Mouse (Mus musculus) heart, embryonic 14.5 days (tissue): ENCODE results near the gene Gm28308. TPM values are rescaled to one million over a fixed set of nuclear protein-coding genes. Genes with fewer than 3 reads are reported as not detected.

Source experiments
- ATAC-seq: fragments of 200-750 bp; cut with Nextera tagmentation; 2 replicates; pipeline ENCODE4 v1.8.0; 2017; ENCODE audit warnings: low read depth, moderate TSS enrichment; ENCODE audit not compliant: insufficient number of reproducible peaks, insufficient read depth, low FRiP score
- H3K27ac ChIP-seq, 2 experiments: fragments of 200-500 bp in 1 of 2; fragments of 300-500 bp in 1 of 2; sonication (generic) in 1 of 2; replicated peaks in 1 of 2; 2 replicates each; pipeline ENCODE4 v1.5.1; 2012 to 2014; ENCODE audit warnings: low read depth in 2 of 2, low read length in 2 of 2, control low read depth in 1 of 2, mild to moderate bottlenecking in 1 of 2, mixed read lengths in 1 of 2; ENCODE audit not compliant: control insufficient read depth in 1 of 2, insufficient read depth in 1 of 2
- H3K27me3 ChIP-seq: fragments of 300-500 bp; sonication (generic); 2 replicates; pipeline ENCODE4 v1.6.1; 2014; ENCODE audit warnings: mild to moderate bottlenecking, low read length, control low read depth; ENCODE audit not compliant: control insufficient read depth, insufficient read depth
- H3K36me3 ChIP-seq: fragments of 300-500 bp; sonication (generic); 2 replicates; pipeline ENCODE4 v1.6.1; 2014; ENCODE audit warnings: mild to moderate bottlenecking, control low read depth, low read length, mixed read lengths; ENCODE audit not compliant: control insufficient read depth, insufficient read depth
- H3K4me1 ChIP-seq, 2 experiments: fragments of 200-500 bp in 1 of 2; fragments of 300-500 bp in 1 of 2; sonication (generic) in 1 of 2; 2 replicates each; pipeline ENCODE4 v1.6.1; 2012 to 2014; ENCODE audit warnings: low read length in 2 of 2, control low read depth in 1 of 2, mixed read lengths in 1 of 2; ENCODE audit not compliant: control insufficient read depth in 2 of 2, insufficient read depth in 2 of 2
- H3K4me2 ChIP-seq: fragments of 300-500 bp; sonication (generic); 2 replicates; pipeline ENCODE4 v1.6.1; 2014; ENCODE audit warnings: mild to moderate bottlenecking, low read length
- H3K4me3 ChIP-seq, 2 experiments: fragments of 200-500 bp in 1 of 2; fragments of 300-500 bp in 1 of 2; sonication (generic) in 1 of 2; 2 replicates each; pipeline ENCODE4 v1.5.1; 2012 to 2014; ENCODE audit warnings: low read length in 2 of 2, mild to moderate bottlenecking in 2 of 2, control low read depth in 1 of 2, low read depth in 1 of 2, moderate library complexity in 1 of 2; ENCODE audit not compliant: control insufficient read depth in 1 of 2, insufficient read depth in 1 of 2
- H3K9ac ChIP-seq: fragments of 300-500 bp; sonication (generic); 2 replicates; pipeline ENCODE4 v1.6.1; 2014; ENCODE audit warnings: mild to moderate bottlenecking, low read length
- H3K9me3 ChIP-seq: fragments of 300-500 bp; sonication (generic); 2 replicates; pipeline ENCODE4 v1.6.1; 2016; ENCODE audit warnings: low read length, control low read depth; ENCODE audit not compliant: control insufficient read depth
- WGBS: fragments of 180-500 bp; shearing (Covaris S2); extraction: QIAGEN DNeasy Blood & Tissue Kit; methylation state at CpG from one replicate; pipeline ENCODE4 v1.1.7; 2014; 5-methylcytosine and 5-hydroxymethylcytosine counted together
- polyA plus RNA-seq: library from polyadenylated mRNA; unstranded; fragments of >200 nt; fragmentation: Nextera tagmentation; extraction: Ambion mirVana; gene quantifications from 2 replicates; pipeline ENCODE4 v1.2.1, GENCODE M21; 2014

The Gm28308 gene
- polyA plus RNA-seq, 1 experiment from 2014 or later = not detected

DNA sequence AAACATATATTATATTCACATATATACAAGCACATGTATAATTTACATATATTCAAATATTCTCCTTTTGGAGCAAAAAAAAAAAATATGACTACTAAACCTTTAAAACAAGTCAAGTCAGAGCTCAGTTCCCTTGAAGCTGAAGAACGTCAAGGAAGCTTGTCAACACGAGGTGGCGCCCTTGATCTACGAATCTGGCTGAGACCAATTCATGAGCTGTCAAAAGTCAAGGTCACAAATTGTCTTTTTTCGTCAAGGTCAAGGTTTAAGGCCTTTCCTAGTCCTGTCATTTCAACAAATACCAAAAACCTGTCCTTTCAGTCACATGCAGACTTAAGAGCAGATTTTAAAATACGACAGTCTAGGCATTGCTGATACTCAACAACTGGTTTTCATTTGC, 43.8 kb upstream of the Gm28308 start:
- Histone ChIP-seq H3K36me3 (no peaks in the 10 kb centered on the region), H3K9me3 (no peaks in the 10 kb centered on the region), H3K9ac (no peak overlapping the region), H3K27me3 (peaks cover 89% of the 10 kb centered on the region), H3K27ac (no peak overlapping the region), H3K4me1 (peaks cover 0 to 14% of the 10 kb centered on the region in 2 experiments; a peak in 2 of 4 replicates), H3K4me2 (no peak overlapping the region), H3K4me3 (no peak overlapping the region)
- ATAC-seq = no peak
- WGBS = 0% methylated on average over 6 of the region's 6 CpGs

DNA sequence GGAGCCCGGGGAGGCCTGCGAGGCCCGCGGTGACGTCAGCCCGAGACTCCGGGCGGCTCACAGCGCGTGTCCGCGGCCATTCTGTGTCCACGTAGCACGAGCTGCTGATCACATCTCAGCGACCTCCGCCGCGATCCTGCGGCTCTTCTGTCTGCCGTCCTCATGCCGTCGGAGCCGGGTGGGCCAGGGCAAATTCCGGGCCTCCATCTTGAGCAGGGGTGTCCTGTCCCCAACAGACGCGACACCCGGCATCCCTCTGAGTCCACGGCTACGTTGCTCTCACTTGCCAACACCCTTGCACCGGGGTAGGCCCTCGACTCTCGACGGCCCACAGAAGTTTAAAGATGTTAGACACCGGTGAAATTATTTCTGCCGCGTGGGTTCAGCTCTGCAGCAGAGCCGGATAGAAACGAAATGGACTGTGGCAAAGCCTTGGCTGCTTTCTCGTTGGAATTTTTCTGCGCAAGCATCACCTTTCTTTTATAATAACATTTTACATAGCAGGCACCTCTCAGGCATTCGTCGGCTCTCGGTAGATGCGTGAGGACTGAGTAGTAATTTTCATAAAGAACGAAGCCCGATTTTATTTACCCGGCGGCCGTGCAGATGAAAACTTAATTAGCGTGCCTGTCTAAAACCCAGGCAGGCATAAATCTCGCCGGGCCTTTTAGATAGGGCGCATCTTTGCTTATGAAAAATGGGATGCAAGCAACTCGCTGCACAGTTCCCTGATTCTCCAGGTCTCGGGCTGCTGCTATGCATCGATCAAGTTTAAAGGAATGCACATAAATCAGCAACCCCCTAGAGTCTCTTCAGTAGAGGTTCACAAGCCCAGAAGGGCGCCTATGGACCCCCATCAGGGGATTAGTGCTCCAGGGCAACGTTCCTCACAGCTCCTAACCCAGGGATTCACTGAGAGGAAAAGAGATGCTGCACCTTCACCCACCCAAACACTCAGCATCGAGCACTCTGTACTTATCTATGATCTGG, 40.7 kb upstream of the Gm28308 start:
- no peak for ATAC-seq
- Histone ChIP-seq H3K9me3 (no peaks in the 10 kb centered on the region), H3K4me2 (no peak overlapping the region), H3K4me1 (0 out of 4 replicates have a peak, but pooled peaks cover 0 to 2% of the 10 kb centered on the region in 2 experiments), H3K27ac (no peak overlapping the region), H3K36me3 (no peaks in the 10 kb centered on the region), H3K9ac (no peak overlapping the region), H3K27me3 (peaks cover 93% of the 10 kb centered on the region), H3K4me3 (peak overlapping the region in 1 of 2 experiments; percentile 16; a peak in 2 of 4 replicates)
- 1% methylated on average over 59 of the region's 59 CpGs for WGBS

DNA sequence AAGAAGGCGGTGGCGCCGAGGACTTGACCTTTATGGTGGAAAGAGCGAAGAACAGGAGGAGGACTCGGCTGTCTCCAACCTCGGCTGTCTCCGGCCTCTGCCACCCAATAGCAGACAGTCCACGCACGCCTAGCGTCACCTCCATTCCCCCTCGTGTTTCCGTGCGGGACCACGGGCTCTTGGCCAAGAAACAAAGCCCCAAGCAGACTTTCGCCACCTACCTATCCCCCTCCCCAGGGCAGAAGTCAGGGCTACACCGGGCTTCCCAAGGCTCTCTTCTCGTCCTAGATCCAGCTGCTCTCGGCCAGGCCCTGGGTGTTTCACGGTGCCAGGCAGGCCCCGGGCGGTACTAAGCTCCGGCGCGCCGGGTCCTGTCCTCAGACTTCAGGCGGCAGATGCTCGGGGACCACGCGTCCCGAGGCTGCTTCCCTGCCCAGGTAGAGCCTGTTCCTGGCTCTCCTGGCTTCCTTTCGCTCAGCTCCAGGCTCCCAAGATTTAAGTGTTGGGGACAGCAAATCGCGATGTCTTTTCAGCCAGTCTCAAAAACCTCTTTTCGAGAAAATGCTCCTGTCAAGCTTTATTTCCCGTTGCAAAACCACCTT, 39.7 kb upstream of the Gm28308 start:
- H3K4me1 ChIP-seq = 0 out of 4 replicates have a peak, but pooled peaks cover 0 to 2% of the 10 kb centered on the region in 2 experiments
- 1% methylated on average over 35 of the region's 35 CpGs for WGBS
- no peaks in the 10 kb centered on the region for H3K9me3 ChIP-seq
- H3K9ac ChIP-seq = no peak overlapping the region
- no peak for ATAC-seq
- H3K4me3 ChIP-seq = peak overlapping the region in 1 of 2 experiments; percentile 16; a peak in 2 of 4 replicates
- no peaks in the 10 kb centered on the region for H3K36me3 ChIP-seq
- no peak overlapping the region for H3K4me2 ChIP-seq
- H3K27me3 ChIP-seq = peaks cover 93% of the 10 kb centered on the region
- H3K27ac ChIP-seq = no peak overlapping the region

DNA sequence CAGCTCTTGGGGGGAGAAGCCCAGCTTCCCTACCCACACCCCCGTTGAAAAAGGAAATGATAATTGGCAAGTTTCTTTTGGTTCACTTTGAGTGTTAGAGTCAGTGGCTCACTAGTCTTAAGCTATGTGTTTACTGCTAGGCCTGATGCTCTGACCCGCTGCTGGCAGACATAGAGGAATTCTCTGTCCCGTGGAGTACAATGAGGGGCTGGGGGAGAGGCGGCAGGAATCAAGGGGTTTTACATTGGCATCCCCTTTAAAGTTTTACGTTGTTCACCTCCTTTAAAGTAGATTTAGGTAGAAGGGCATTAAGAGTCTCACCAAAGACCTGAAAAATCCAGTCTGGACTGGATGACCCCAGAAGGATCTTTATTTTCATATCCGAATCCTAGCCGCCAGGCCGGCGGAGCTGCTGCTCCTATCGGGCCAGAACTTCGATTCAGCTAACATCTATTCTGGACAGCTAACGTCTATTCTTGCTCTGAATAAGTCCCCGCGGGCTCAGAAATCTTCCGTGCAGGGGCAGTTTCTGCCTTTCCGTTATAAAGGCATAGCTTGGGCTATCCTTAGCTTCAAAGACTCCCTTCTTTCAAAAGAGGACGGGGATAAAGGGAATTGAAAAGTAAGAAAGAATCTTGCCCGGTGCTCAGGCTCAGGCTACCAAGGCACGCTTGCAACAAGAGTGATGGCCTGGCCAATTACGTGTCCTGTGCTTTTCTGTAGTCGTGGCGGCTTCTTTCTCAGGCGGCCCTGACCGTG, 39.1 kb upstream of the Gm28308 start:
- Histone ChIP-seq H3K9me3 (no peaks in the 10 kb centered on the region), H3K4me3 (no peak overlapping the region), H3K27me3 (peaks cover 93% of the 10 kb centered on the region), H3K9ac (no peak overlapping the region), H3K36me3 (no peaks in the 10 kb centered on the region), H3K4me1 (0 out of 4 replicates have a peak, but pooled peaks cover 0 to 2% of the 10 kb centered on the region in 2 experiments), H3K27ac (no peak overlapping the region), H3K4me2 (no peak overlapping the region)
- ATAC-seq = no peak
- 4% methylated on average over 24 of the region's 24 CpGs for WGBS

DNA sequence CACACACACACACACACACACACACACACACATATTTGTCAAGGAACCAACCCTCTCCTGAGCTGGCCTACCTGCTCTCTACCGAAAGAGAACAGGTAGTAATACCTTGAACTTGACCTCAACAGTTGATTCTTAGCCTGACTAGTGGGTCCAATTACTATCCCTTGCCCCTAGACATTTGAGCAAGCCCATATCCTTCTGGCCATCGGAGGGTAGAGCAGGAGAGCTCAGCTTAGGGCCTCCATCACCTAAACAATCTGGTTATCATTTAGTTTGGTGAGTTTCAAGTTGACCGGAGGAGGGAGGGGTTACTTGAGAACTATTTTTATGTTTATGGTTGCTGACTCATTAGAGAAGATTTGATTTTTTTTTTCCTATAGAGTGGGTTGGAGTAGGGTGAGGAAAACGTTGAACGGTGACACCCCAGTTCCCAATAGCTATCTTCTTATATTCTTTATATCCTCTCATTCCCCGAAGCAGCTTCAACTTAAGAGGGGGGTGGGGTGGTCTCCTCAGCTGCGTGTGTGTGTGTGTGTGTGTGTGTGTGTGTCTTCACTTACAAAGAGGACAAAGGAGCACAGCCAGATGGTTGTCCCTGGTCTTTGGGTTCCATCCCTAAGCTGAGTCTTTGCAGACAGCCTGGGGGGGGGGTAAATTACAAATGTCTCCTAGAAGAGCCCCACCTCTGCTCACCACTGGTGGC, 38.2 kb upstream of the Gm28308 start:
- Histone ChIP-seq H3K9ac (no peak overlapping the region), H3K4me3 (no peak overlapping the region), H3K4me2 (no peak overlapping the region)

DNA sequence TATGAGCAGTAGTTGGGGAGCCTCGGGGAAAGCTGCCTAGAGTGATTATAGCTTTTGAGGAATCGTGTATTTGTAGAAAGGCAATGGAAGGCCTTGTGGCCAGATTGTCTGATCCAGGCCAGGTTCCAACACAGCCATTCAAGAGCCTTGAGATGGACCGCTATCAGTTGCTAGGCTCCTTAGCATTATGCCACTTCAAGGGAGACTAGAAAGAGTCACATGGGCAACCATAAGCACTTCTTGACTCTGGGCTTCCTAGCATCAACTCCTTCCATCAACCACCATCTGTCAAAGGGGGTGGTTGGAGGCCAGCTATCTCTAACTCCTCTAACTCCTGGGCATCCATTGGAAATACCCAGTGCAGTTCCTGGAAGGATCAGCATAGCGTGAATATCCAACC, 36.7 kb upstream of the Gm28308 start:
- H3K9ac ChIP-seq = no peak overlapping the region
- H3K27ac ChIP-seq = no peak overlapping the region
- H3K27me3 ChIP-seq = peaks cover 97% of the 10 kb centered on the region
- H3K36me3 ChIP-seq = no peaks in the 10 kb centered on the region
- no peak overlapping the region for H3K4me2 ChIP-seq
- no peaks in the 10 kb centered on the region for H3K9me3 ChIP-seq
- ATAC-seq = no peak
- no peak overlapping the region for H3K4me3 ChIP-seq
- WGBS = 3% methylated on average over 4 of the region's 4 CpGs
- peaks cover 0 to 7% of the 10 kb centered on the region in 2 experiments; a peak in 2 of 4 replicates for H3K4me1 ChIP-seq

More for the DNA sequence above, 38.2 kb upstream of the Gm28308 start:
- no peak overlapping the region for H3K27ac ChIP-seq
- 11% methylated on average over 7 of the region's 7 CpGs for WGBS
- ATAC-seq = no peak
- no peaks in the 10 kb centered on the region for H3K9me3 ChIP-seq
- H3K27me3 ChIP-seq = peaks cover 95% of the 10 kb centered on the region
- no peaks in the 10 kb centered on the region for H3K36me3 ChIP-seq
- peaks cover 0 to 2% of the 10 kb centered on the region in 2 experiments; a peak in 1 of 4 replicates for H3K4me1 ChIP-seq

DNA sequence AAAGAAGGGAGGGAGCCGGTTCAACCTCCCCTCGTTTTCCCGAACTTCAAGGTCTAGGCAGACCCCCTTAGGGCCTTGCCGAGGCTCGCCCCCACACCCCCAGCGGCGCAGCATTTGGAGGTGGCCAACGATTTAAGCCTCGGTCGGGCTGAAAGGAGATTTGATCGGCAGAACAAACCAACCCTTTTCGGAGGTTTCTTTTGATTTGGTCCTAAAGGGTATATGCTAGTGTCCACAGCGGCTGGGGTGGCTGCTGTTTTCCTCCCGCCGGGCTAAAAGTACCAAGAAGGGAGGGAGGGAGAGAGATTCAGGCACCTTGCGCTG, 36.2 kb upstream of the Gm28308 start:
- ATAC-seq = no peak
- Histone ChIP-seq H3K27me3 (peaks cover 97% of the 10 kb centered on the region), H3K4me3 (0 out of 4 replicates have a peak overlapping the region, but pooled peaks of 1 of the 2 experiments have one; percentile 3)

More for the DNA sequence above, 36.2 kb upstream of the Gm28308 start:
- Histone ChIP-seq H3K4me2 (no peak overlapping the region), H3K9me3 (no peaks in the 10 kb centered on the region), H3K27ac (no peak overlapping the region), H3K4me1 (peaks cover 0 to 8% of the 10 kb centered on the region in 2 experiments; a peak in 2 of 4 replicates), H3K9ac (no peak overlapping the region), H3K36me3 (no peaks in the 10 kb centered on the region)
- WGBS = 1% methylated on average over 16 of the region's 16 CpGs
